Mouse (Mus musculus) lung, postnatal 0 days (tissue): ENCODE measurements at regions not wholly inside any gene's neighbourhood (a gene's known extent, or its start where the extent isn't known, plus 50 kb on each side); places are given as distances from the start of the nearest gene placed in this dataset.

ENCODE experiments used
- CTCF ChIP-seq: IDR thresholded peaks from 2 replicates; pipeline ENCODE4 v1.5.1; 2016; ENCODE audit warnings: antibody characterized with exemption, mild to moderate bottlenecking
- EP300 ChIP-seq: IDR thresholded peaks from 2 replicates; pipeline ENCODE4 v1.6.1; 2016; ENCODE audit warnings: antibody characterized with exemption, mild to moderate bottlenecking, control low read depth

GRCm38 (mm10) chr11:114477365-114477764, 191.0 kb upstream of the Rpl38 start:
- TF ChIP-seq CTCF (peak; percentile 55), EP300 (no peak)
